Mouse (Mus musculus) right cerebral cortex, postnatal 36 days (tissue): ENCODE data around the gene Stra8.
A peak's percentile ranks its signal among the peaks of the same experiment; 100 is the strongest.

Source experiments
- DNase-seq, 2 experiments: peaks; one replicate each; pipeline ENCODE4 v3.0.0; 2022; ENCODE audit warnings: low spot score in 2 of 2, mixed read lengths in 1 of 2

Gene Stra8

GRCm38 (mm10) chr6:34902578-34902977 lies 17.4 kb upstream of the Stra8 start:
- DNase-seq, result no peak

GRCm38 (mm10) chr6:34903441-34903840 lies 16.5 kb upstream of the Stra8 start:
- DNase-seq, result no peak

DNA sequence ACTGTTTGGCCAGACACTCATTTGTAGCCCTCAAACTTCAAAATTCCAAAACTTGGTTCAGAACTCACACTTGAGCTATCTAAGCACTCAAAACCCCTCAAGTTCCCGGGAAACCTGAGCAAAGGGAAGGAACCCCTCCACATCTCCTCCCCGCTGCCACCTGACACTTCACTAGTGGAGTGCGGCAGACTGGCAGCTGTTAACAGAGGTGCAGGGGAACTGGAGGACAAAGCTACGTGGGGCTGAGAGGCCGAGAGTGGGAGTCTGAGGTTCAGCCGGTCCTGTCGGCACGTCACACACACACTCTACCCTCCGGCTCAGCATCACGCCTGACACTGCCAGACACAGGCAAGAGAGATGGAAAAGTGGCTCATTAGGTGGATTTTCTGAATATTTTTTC lies 16.1 kb upstream of the Stra8 start:
- DNase-seq, result no peak

DNA sequence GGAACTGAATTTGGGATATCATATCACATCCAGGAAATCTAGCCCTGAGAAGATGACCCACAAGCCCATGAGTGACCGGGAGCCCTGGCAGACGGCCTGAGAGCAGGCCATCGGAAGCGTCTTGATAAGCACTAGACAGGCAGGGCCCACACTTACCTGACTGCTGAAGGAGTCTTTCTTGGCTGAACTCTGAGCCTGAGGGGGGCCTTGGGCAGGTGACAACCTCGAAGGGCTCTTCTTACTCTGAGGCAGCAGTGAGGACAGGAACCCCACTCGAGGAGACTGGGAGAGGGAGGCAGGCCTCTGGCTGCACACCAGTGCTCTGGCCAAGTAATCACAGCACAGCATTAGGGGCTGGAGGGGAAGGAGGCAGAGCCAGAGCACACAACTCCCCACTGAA lies 15.6 kb upstream of the Stra8 start:
- DNase-seq, result no peak

DNA sequence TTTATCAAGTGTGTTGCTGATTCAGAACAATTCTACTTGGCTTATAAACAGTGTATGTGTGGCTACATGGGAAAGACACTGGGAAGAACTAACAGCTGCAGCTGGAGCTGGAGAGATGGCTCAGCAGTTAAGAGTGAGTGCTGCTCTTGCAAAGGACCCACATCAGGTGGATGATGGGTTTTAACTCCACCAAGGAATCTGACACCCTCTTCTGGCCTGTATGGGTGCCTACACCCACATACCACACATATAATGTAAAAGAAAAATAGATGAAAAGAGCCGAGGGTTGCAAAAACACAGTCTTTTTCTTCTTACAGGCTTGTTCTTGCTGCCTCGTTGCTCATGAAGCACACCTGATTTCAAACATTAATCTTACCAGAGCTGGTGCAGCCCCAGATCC lies 13.8 kb upstream of the Stra8 start:
- no peak for DNase-seq

- no peak for DNase-seq
Observed at GRCm38 (mm10) chr6:34906661-34907060, 13.3 kb upstream of the Stra8 start.

DNA sequence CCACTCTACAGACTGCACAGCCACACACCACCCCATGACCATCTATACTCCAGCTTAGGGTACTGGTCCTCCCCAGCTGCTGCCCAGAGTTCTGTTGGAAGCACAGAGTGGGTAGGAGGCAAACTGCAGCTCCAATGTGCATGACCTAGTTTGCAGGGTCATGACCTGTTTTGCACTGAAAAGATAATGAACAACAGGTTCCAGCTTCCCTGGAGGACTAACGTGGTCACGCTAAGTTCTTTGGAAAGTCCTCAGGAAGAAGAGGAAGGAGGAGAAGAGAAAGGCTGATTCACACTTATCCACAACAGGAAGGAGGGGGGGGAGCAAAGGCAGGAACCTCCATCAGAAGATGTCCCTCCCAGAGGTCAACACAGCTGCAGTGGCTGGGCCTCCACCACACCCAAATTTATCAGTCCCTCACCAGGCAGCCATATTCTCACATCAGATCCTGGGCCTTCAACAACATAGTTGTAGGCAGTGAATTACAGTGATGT lies 12.8 kb upstream of the Stra8 start:
- no peak for DNase-seq

- DNase-seq, result no peak
Observed at GRCm38 (mm10) chr6:34907696-34908260, 12.2 kb upstream of the Stra8 start.

- DNase-seq, result no peak
Observed at GRCm38 (mm10) chr6:34909631-34910345, 10.2 kb upstream of the Stra8 start.

DNA sequence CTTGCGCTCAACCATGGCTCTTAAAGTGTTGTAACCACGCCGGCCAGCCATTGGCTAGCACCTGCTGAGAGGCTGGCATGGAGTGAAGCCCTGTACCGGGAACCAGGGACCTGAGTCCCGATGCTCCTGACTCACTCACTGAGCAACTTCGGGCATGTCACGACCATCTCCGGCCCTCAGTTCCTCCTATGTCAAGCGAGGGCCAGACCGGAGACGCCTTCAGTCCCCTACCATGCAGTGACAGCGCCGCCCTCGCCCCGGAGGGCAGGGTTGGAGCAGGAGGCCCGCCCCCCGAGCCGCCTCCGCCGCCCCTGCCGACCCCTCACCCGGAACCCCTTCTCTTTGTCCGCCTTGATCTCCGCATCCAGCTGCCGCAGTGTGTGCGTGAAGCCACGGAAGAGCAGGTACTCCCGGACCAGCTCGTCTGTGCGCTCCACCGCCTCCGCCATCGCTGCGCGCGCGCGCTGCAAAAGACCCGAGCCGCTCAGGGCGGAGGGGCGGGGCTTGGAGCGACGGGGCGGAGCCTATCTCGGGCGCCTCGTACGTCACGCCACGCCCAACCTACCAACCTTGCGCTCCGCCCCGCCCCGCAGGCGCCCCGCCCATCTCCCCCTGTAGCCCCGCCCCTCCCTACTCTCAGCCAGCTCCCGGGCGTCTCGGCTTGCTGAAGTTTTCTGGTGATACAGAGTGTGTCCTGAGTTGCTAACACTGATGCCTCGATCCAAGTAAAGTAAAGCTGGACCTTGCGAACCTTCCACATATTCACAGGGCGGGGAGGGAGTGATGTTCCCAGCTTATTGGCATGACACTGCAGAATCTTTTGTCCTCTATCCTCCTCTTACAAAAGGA lies 9.4 kb upstream of the Stra8 start, which contains the start of gene Wdr91:
Gene Wdr91 (minus strand): TSS at position 506 of the 849 bp plus-strand sequence.
- DNase-seq, result peak; percentile 85

DNA sequence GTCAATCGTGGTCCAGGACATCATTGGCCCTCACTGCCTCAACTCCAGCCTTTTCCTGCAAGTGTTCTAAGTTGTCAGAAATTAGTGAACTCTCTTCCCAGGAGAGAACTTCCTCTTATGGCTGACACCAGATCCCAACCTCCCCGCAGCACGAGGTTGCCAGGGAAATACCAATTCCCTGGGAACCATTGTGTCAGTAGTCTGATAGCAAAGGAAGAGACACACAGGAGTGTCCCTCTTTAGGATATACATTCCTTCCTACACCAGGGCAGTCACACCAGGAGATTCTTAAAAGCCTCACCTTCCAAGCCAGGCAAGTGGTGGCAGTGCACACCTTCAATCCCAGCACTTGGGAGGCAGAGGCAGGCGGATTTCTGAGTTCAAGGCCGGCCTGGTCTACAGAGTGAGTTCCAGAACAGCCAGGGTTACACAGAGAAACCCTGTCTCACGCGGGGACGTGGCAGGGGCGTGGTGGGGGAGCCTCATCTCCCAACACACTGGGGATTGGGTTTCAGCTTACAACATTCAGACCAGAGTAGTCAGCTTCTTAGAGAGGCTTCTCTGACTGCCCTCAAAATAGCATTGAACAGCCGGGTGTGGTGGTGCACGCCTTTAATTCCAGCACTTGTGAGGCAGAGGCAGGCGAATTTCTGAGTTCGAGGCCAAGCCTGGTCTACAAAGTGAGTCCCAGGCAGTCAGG lies 6.5 kb upstream of the Stra8 start:
- no peak for DNase-seq

GRCm38 (mm10) chr6:34914462-34914861 lies 5.5 kb upstream of the Stra8 start:
- no peak for DNase-seq

- no peak for DNase-seq
Observed at GRCm38 (mm10) chr6:34919146-34919545, 817 bp upstream of the Stra8 start.

DNA sequence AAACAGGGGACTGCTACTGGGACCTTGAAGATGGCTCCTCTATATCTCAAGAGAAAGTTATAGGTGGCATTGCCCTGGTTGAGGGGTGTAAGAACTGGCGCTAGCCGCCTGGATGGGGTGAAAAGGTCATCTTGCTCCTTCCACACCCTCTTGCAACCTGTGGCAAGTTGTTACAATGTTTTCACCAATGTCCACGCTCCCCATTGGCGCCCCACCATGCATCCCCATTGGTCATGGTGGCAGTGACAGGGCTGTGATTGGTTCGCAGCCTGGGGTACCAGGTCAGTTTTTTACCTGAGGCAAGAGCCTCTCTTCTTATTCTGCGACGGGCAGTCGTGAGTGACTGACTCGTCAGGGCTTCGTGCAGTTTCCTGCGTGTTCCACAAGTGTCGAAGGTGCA lies 668 bp downstream of the Stra8 start:
- no peak for DNase-seq

DNA sequence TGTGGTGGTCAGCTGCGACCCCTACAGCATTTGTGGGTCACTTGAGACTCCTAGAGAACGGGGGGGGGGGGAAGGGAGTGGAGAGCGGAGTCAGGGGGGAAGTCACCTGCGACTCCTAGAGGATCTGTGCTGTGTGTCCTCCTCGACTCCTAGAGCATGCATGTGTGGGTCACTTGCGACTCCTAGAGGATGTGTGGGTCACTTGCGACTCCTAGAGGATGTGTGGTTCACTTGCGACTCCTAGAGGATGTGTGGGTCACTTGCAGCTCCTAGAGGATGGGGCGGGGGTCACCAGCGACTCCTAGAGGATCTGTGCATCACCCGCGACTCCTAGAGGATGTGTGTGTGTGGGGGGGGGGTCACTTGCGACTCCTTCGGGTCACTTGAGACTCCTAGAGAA lies 2.0 kb downstream of the Stra8 start:
- no peak for DNase-seq

DNA sequence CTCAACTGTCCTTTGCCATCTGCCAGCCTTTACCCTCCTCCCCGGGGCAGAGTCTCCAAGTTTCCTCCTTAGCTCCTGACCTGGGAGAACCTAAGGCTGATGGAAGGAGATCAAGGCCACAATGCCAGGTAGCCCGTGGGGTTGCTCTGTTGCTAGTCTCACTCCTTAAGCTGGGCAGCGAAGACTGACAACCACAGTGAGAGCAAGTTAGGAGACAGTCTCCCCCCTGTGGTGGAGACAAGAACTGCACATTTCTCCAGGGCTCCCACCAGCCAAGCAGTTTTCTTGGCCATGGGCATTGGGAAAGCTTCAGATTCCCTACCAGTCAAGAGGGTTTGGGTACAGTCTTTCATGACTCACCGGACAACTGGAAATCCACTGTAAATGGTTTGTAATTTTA lies 7.2 kb downstream of the Stra8 start:
- DNase-seq, result peak in 1 of 2 experiments; percentile 38

DNA sequence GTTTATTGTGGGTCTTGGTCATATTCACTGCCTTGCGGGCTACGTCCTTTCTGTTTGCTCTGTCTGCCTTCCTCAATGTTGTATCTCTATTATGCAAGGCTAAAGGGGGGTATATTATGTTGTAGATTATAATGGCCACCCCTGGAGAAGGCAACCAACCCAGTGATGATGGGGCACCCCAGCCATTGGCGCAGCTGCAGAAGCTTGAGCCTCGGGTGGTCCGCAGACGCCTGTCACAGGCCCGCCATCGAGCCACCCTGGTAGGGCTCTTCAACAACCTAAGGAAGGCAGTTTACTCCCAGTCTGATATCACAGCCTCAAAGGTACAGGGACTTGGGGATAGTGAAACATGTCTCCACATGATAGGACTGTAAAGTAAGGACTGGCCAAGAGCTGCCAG lies 7.6 kb downstream of the Stra8 start:
- no peak for DNase-seq

GRCm38 (mm10) chr6:34932633-34933032 lies 12.7 kb downstream of the Stra8 start:
- no peak for DNase-seq

DNA sequence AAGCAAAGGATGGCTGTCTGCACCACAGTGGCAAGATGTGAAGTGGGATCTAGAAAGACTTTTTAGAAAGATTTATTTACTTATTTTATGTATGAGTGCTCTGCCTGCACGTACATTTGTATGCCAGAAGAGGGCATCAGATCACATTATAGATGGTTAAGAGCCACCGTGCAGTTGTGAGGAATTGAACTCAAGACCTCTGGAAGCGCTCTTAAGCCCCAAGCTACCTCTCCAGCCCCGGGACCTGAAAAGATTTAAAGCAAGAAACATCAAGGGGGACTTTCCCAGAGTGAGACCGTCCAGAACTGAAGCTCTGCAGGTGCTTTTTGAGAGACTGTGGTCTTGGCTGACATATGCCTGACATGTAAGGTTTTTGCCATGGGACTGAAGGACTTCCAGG lies 16.8 kb downstream of the Stra8 start:
- no peak for DNase-seq

DNA sequence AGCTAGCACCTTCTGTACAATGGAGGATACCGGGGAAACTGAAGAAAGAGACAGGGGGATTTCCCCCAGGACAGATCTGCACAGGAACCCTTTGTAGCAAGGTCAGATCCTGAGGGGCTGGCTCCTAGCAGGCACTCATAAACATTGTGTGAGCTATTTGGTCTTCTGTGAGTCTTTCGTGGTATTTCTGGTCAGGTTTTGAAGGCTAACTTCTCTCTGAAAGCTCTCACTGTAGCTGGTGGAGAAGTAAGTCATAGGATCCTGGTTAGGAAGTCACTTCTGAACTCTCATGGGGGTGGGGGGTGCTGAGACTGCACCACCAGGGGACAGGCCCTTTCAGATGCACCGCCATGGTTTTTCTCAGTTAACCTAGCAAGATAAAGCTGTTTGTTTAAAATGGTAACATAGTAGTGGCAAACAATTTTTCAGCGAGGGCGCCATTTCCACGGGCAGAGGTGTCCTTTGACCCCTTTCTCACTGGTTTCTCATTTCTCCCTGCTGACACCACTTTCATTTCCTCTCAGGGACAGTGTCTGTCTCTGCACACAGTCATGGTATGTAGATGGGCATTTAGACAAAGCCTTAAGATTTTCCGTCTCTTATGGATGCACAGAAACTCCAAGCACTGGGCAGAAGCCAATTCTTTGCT lies 18.4 kb downstream of the Stra8 start:
- DNase-seq, result no peak

DNA sequence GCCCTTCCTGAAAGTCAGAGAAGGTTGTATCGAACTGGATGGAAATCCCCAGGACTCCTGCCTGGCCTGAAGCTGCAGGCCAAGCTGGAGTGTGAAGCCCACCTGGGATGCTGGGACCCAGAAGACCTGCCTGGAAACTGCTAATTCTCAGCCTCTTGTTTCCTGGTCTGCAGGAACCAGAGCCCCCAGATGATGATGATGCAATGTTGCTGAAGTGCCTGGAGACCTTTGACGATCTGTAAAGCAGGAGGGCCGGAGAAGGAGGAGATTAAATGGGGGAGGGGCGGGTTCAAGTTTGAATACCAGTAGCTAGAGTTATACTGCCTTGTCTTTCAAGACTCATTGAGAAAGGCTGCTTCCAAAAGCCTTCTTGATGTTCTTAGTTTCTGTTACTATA lies 19.0 kb downstream of the Stra8 start:
- no peak for DNase-seq
